Comparison of ENCODE assay signal across 13 mouse cellular contexts in the genomic region with DNA sequence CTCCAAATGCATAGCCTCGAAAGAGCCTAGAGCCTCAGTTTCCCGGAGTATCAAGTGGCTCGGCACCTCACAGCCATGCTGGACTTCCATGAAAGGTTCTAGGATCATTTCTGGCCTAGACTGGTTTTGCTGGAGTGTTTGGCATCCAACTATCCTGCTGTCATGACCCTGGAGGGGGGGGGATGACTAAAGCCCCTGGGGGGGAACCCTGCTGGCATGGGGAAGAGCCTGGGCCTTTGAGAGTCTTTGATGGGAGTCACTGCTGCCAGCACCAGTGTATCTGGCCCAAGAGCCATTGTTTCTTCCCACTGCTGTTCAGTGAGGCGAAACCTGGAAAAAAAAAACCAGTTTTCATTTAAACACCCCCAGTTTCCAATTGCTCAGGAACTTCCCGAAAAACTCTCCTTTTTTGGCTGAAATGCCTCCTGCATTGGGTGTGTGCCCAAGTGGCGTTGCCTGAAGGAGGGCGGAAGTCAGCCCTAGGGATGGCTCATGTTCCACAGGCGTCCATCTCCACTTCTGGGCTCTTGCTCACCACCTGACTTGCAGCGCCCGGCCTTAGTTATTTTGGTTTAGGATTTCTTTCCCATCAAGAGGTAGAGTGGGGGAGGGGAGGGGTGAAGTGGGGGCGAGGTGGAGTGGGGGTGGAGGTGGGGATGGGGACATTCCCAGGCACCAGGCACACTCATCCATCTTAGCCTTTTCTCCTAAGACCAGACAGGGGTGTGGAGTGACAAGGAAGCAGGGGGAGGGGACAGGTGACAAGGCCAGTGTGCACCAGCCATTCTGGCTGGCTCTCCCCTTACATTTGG. TPM values are rescaled to one million over a fixed set of nuclear protein-coding genes. Genes with fewer than 3 reads are reported as not detected.
DNase-seq lines count a peak whose midpoint lies in the region; ATAC-seq and TF ChIP-seq lines count a peak whose summit lies in the region.
"Had no signal": no experiment of that assay in that cellular context is flagged by ENCODE, and none has a peak within 500 bp of the region (broad histone marks: within the 10 kb centered on the region; RNA-seq: fewer than 3 reads in every experiment).

No protein-coding gene starts in this region.

- CTCF ChIA-PET in Patski (lab: Charles Lee), result interaction anchor here (1.0 kb wide), 1 partner anchor 79 kb away, joined by 3 read pairs; no protein-coding TSS in a partner anchor

- H3K9ac ChIP-seq in hindbrain, embryonic 12.5 days, result no peak overlapping the region
- H3K9ac ChIP-seq in hindbrain, embryonic 13.5 days, result no peak overlapping the region
- H3K9ac ChIP-seq: liver, embryonic 14.5 days; neural tube, embryonic 12.5 days had no signal

- no peak for TF ChIP-seq CTCF in Patski (IDR thresholded peaks at IDR 0.05)

- H3K27me3 ChIP-seq in hindbrain, embryonic 12.5 days, result no peaks in the 10 kb centered on the region; the same call in 1 of the 2 replicates
- no peaks in the 10 kb centered on the region for H3K27me3 ChIP-seq in hindbrain, embryonic 13.5 days
- no peaks in the 10 kb centered on the region for H3K27me3 ChIP-seq in Patski
- H3K27me3 ChIP-seq in embryonic facial prominence, embryonic 10.5 days (replicated peaks; ENCODE audit: low read depth, poor library complexity, severe bottlenecking), result no peaks in the 10 kb centered on the region
- H3K27me3 ChIP-seq: neural tube, embryonic 12.5 days had no signal

- no peak overlapping the region for H3K4me2 ChIP-seq in hindbrain, embryonic 12.5 days (replicated peaks)
- H3K4me2 ChIP-seq in hindbrain, embryonic 13.5 days, result no peak overlapping the region
- H3K4me2 ChIP-seq: neural tube, embryonic 12.5 days had no signal

- 34% methylated on average over 11 of the region's 11 CpGs for WGBS in hindbrain, embryonic 12.5 days
- 48% methylated on average over 11 of the region's 11 CpGs for WGBS in hindbrain, embryonic 13.5 days
- WGBS in embryonic facial prominence, embryonic 10.5 days, result 31% methylated on average over 11 of the region's 11 CpGs

- in situ Hi-C loops in Patski (cut with MboI; ENCODE audit: low pct_unique_long_range_greater_than_20kb), result no loop called here

- H3K4me3 ChIP-seq in hindbrain, embryonic 12.5 days, result no peak overlapping the region
- H3K4me3 ChIP-seq in hindbrain, embryonic 13.5 days, result no peak overlapping the region
- peak overlapping the region; percentile 5; the same call in 1 of the 2 replicates for H3K4me3 ChIP-seq in embryonic facial prominence, embryonic 10.5 days
- H3K4me3 ChIP-seq: megakaryocyte, embryonic 14.5 days; neural tube, embryonic 12.5 days had no signal

- peaks cover 16% of the 10 kb centered on the region for H3K4me1 ChIP-seq in hindbrain, embryonic 12.5 days
- H3K4me1 ChIP-seq in hindbrain, embryonic 13.5 days (replicated peaks), result peaks cover 10% of the 10 kb centered on the region; the same call in 1 of the 2 replicates
- peaks cover 59% of the 10 kb centered on the region for H3K4me1 ChIP-seq in embryonic facial prominence, embryonic 10.5 days
- H3K4me1 ChIP-seq: megakaryocyte, embryonic 14.5 days had no signal

- peak overlapping the region; percentile 66; the same call in 1 of the 2 replicates for H3K27ac ChIP-seq in hindbrain, embryonic 12.5 days
- H3K27ac ChIP-seq in hindbrain, embryonic 13.5 days, result no peak overlapping the region
- H3K27ac ChIP-seq in embryonic facial prominence, embryonic 10.5 days (replicated peaks), result peak overlapping the region; percentile 79
- H3K27ac ChIP-seq: liver, embryonic 14.5 days; neural tube, embryonic 12.5 days had no signal

- no peaks in the 10 kb centered on the region for H3K9me3 ChIP-seq in hindbrain, embryonic 12.5 days (replicated peaks)
- H3K9me3 ChIP-seq in hindbrain, embryonic 13.5 days, result no peaks in the 10 kb centered on the region
- no peaks in the 10 kb centered on the region for H3K9me3 ChIP-seq in embryonic facial prominence, embryonic 10.5 days
- H3K9me3 ChIP-seq: neural tube, embryonic 12.5 days had no signal

- no peak for ATAC-seq in hindbrain, embryonic 12.5 days (ENCODE audit: low FRiP score)
- no peak for ATAC-seq in hindbrain, embryonic 13.5 days (ENCODE audit: low FRiP score)
- ATAC-seq in Patski, result no peak
- ATAC-seq in frontal cortex, adult (ENCODE audit: low TSS enrichment), result no peak

- peak; percentile 83 for DNase-seq in Patski (ENCODE audit: low read depth, low spot score)
- DNase-seq in embryonic facial prominence, embryonic 10.5 days (ENCODE audit: low spot score), result peak; percentile 64
- peak; percentile 57 to 65 for DNase-seq in gastrocnemius, postnatal 4 days (ENCODE audit: low spot score in 2 of 2)
- DNase-seq in right cerebral cortex, postnatal 36 days (ENCODE audit: low spot score in 2 of 2), result no peak
- DNase-seq in left cerebral cortex, adult 8-10 months (ENCODE audit: low spot score in 2 of 2), result no peak
- DNase-seq: adrenal gland, adult 8-10 months; cerebellum, adult 2 months had no signal

- POLR2A ChIA-PET in Patski (lab: Charles Lee), result no interaction called here

- H3K36me3 ChIP-seq in hindbrain, embryonic 12.5 days, result no peaks in the 10 kb centered on the region
- no peaks in the 10 kb centered on the region for H3K36me3 ChIP-seq in hindbrain, embryonic 13.5 days
- peaks cover 34% of the 10 kb centered on the region for H3K36me3 ChIP-seq in embryonic facial prominence, embryonic 10.5 days (replicated peaks)
- H3K36me3 ChIP-seq: neural tube, embryonic 12.5 days had no signal

RNA-seq across cellular contexts. Expression of a gene that starts 41.1 kb away (rescaled TPM):
- polyA plus RNA-seq in hindbrain, embryonic 12.5 days (2016; fragmentation: Nextera tagmentation; extraction: Ambion mirVana), result 38.8 and 38.9 TPM in 2 replicates
- 3.0 and 3.8 TPM in 2 replicates for polyA plus RNA-seq in hindbrain, embryonic 13.5 days (2015; fragmentation: Nextera tagmentation; extraction: Ambion mirVana)
- polyA plus RNA-seq in Patski (2021), result 7.1 TPM
- polyA plus RNA-seq in embryonic facial prominence, embryonic 10.5 days (2016; fragmentation: Nextera tagmentation; extraction: Ambion mirVana), result 87.6 and 94.6 TPM in 2 replicates
- 10 to 100 TPM; 12.3 to 13.3 TPM for total RNA-seq in gastrocnemius, postnatal 4 days (2021)
- total RNA-seq in left cerebral cortex, adult 8-10 months (2022), result 1 to 10 TPM; 2.1 to 3.1 (median 2.9) TPM

RNA-seq across cellular contexts. Expression of a gene that starts 45.7 kb away (rescaled TPM):
- 38.9 and 40.6 TPM in 2 replicates for polyA plus RNA-seq in hindbrain, embryonic 12.5 days (2016; fragmentation: Nextera tagmentation; extraction: Ambion mirVana)
- 38.3 and 41.0 TPM in 2 replicates for polyA plus RNA-seq in hindbrain, embryonic 13.5 days (2015; fragmentation: Nextera tagmentation; extraction: Ambion mirVana)
- polyA plus RNA-seq in Patski (2021), result 36.8 TPM
- polyA plus RNA-seq in embryonic facial prominence, embryonic 10.5 days (2016; fragmentation: Nextera tagmentation; extraction: Ambion mirVana), result 53.9 and 56.0 TPM in 2 replicates
- total RNA-seq in gastrocnemius, postnatal 4 days (2021), result 10 to 100 TPM; 13.4 to 18.9 TPM
- 10 to 100 TPM; 29.6 to 41.9 (median 38.2) TPM for total RNA-seq in left cerebral cortex, adult 8-10 months (2022)

RNA-seq across cellular contexts. Expression of a gene that starts 53.8 kb away (rescaled TPM):
- polyA plus RNA-seq in hindbrain, embryonic 12.5 days (2016; fragmentation: Nextera tagmentation; extraction: Ambion mirVana), result 4.7 and 7.1 TPM in 2 replicates
- polyA plus RNA-seq in hindbrain, embryonic 13.5 days (2015; fragmentation: Nextera tagmentation; extraction: Ambion mirVana), result 3.8 and 5.8 TPM in 2 replicates
- 0.44 TPM for polyA plus RNA-seq in Patski (2021)
- polyA plus RNA-seq in embryonic facial prominence, embryonic 10.5 days (2016; fragmentation: Nextera tagmentation; extraction: Ambion mirVana), result 10.2 and 10.3 TPM in 2 replicates
- 10 to 100 TPM in 1 of 2 experiments, 1 to 10 TPM in 1; 8.8 to 12.1 TPM for total RNA-seq in gastrocnemius, postnatal 4 days (2021)
- 1 to 10 TPM; 4.3 to 7.3 (median 6.9) TPM for total RNA-seq in left cerebral cortex, adult 8-10 months (2022)

Comparison
In these comparisons a context has a peak if more than half of its experiments do, and no peak if none do; other contexts are left out.
1. DNase-seq: peak in Patski (single experiment), embryonic facial prominence, embryonic 10.5 days (single experiment) and gastrocnemius, postnatal 4 days (2 of 2); none in right cerebral cortex, postnatal 36 days (0 of 2) and left cerebral cortex, adult 8-10 months (0 of 2).